Mouse (Mus musculus) liver, postnatal 0 days (tissue): Measurements from ENCODE around the gene Olfr799. TPM values are rescaled to one million over a fixed set of nuclear protein-coding genes. Genes with fewer than 3 reads are reported as not detected.

Experiments used
- ATAC-seq: fragments of 200-750 bp; cut with Nextera tagmentation; 2 replicates; pipeline ENCODE4 v1.8.0; 2017; ENCODE audit warnings: mild to moderate bottlenecking, moderate library complexity
- DNase-seq: peaks from one replicate; pipeline ENCODE4 v3.0.0-alpha.2; 2016
- H3K27ac ChIP-seq: fragments of 300-500 bp; sonication (generic); 2 replicates; pipeline ENCODE4 v1.5.1; 2014; ENCODE audit warnings: antibody characterized with exemption, moderate library complexity, mild to moderate bottlenecking, low read depth
- H3K27me3 ChIP-seq: fragments of 300-500 bp; sonication (generic); 2 replicates; pipeline ENCODE4 v1.6.1; 2014; ENCODE audit warnings: low read length, control low read depth, mixed read lengths; ENCODE audit not compliant: insufficient read depth
- H3K36me3 ChIP-seq: fragments of 300-500 bp; sonication (generic); replicated peaks from 2 replicates; pipeline ENCODE4 v1.6.1; 2014; ENCODE audit warnings: mild to moderate bottlenecking, control low read depth, low read length, moderate library complexity, mixed read lengths; ENCODE audit not compliant: insufficient read depth
- H3K4me1 ChIP-seq: fragments of 300-500 bp; sonication (generic); 2 replicates; pipeline ENCODE4 v1.6.1; 2014; ENCODE audit warnings: antibody characterized with exemption, mild to moderate bottlenecking, control low read depth; ENCODE audit not compliant: insufficient read depth
- H3K4me2 ChIP-seq: fragments of 300-500 bp; sonication (generic); 2 replicates; pipeline ENCODE4 v1.6.1; 2014; ENCODE audit warnings: low read depth, mild to moderate bottlenecking, low read length, moderate library complexity, mixed read lengths
- H3K4me3 ChIP-seq: fragments of 300-500 bp; sonication (generic); 2 replicates; pipeline ENCODE4 v1.5.1; 2014; ENCODE audit warnings: low read depth, low read length
- H3K9ac ChIP-seq: fragments of 300-500 bp; sonication (generic); replicated peaks from 2 replicates; pipeline ENCODE4 v1.6.1; 2014; ENCODE audit warnings: mild to moderate bottlenecking, moderate library complexity
- H3K9me3 ChIP-seq: fragments of 300-500 bp; sonication (generic); 2 replicates; pipeline ENCODE4 v1.6.1; 2016; ENCODE audit warnings: mild to moderate bottlenecking, control low read depth, low read length, mixed read lengths
- CTCF ChIP-seq: sonication (generic); IDR thresholded peaks from 2 replicates; pipeline ENCODE4 v1.5.1; 2016; ENCODE audit warnings: antibody characterized with exemption, low read depth
- EP300 ChIP-seq: IDR thresholded peaks from 2 replicates; pipeline ENCODE4 v1.6.1; 2016; ENCODE audit warnings: antibody characterized with exemption, low read depth, mild to moderate bottlenecking
- WGBS: fragments of 180-500 bp; shearing (Covaris S2); extraction: QIAGEN DNeasy Blood & Tissue Kit; methylation state at CpG from one replicate; pipeline ENCODE4 v1.1.7; 2014; ENCODE audit not compliant: insufficient replicate concordance; 5-methylcytosine and 5-hydroxymethylcytosine counted together
- polyA plus RNA-seq: library from polyadenylated mRNA; unstranded; fragments of >200 nt; fragmentation: Nextera tagmentation; extraction: Ambion mirVana; gene quantifications from 2 replicates; pipeline ENCODE4 v1.2.1, GENCODE M21; 2015

Gene Olfr799
- polyA plus RNA-seq, 1 experiment from 2014 or later: not detected

DNA sequence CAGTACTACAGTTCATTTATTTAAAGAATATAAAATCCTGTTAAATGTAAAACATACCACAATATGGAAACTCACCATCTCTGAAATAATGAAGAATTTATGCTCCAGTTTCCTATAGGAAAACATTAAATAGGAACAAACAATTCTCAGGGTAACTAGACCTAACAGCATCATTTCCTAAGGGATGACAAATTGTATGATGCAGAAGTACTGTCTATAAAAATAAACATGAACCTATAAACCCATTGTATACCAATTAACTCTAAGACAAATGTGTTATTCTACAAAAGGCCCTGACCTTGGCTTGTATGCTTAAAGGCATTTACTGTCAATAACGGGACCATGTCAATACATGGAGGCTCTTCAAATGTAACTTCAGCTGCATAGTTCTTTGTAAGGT is 36.5 kb downstream of the Olfr799 start, which contains the start of gene Olfr801:
Olfr801 (minus strand) TSS at position 101 of the 400 bp plus-strand sequence.
- Histone ChIP-seq H3K9me3 (no peaks in the 10 kb centered on the region), H3K4me1 (no peaks in the 10 kb centered on the region), H3K27me3 (no peaks in the 10 kb centered on the region), H3K9ac (no peak within 1 kb of the TSS), H3K27ac (no peak within 1 kb of the TSS), H3K36me3 (no peaks in the 10 kb centered on the region), H3K4me2 (no peak within 1 kb of the TSS), H3K4me3 (no peak within 1 kb of the TSS)
- TF ChIP-seq EP300 (no peak), CTCF (no peak)
- no peak for DNase-seq
- 56% methylated on average over 1 of the region's 1 CpGs for WGBS
- no peak for ATAC-seq

DNA sequence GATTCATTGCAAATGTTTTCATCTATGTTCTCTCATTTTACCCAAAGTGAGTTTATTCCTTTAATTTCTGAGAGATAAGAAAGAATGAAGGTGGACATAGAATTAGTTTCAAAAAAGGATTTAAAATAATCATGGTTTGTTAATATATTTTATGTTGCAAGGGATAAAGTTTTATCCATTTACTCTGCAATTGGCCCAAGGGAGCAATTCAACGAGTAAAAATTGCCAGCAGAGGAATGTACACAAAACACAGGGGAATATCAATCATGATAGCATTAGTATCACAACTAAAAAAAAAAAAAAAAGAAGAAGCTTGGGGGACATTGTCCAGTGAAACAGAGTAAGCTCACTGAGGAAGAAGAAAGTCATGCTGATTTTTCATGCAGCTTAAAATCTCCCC is 50.8 kb downstream of the Olfr799 start, which contains the start of gene Olfr802:
Olfr802 (minus strand) TSS at position 101 of the 400 bp plus-strand sequence.
- no peak within 1 kb of the TSS for H3K4me2 ChIP-seq
- no peaks in the 10 kb centered on the region for H3K4me1 ChIP-seq
- H3K36me3 ChIP-seq: no peaks in the 10 kb centered on the region
- ATAC-seq (no peak), DNase-seq (no peak)
- TF ChIP-seq CTCF (no peak), EP300 (no peak)
- H3K27me3 ChIP-seq: no peaks in the 10 kb centered on the region
- WGBS: 54% methylated on average over 1 of the region's 1 CpGs
- no peak within 1 kb of the TSS for H3K27ac ChIP-seq
- no peak within 1 kb of the TSS for H3K9ac ChIP-seq
- no peak within 1 kb of the TSS for H3K4me3 ChIP-seq
- H3K9me3 ChIP-seq: no peaks in the 10 kb centered on the region

DNA sequence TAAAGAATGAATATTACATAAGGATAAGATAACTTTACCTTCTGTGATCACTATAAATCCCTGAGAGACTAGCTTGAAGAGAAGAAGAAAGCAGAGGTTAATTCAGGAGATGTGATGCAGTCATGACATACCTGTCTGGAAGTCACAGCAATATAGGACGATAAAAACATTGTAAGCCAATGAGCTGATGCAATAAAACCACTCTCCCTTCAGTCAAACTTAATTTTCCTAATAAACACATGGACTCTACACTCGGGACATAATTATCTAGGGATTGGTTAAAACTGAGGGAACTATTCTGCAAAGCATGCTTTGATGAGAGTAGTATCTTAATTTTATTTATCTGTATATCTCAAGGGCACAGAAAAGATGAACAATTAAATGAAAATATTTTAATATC is 56.9 kb downstream of the Olfr799 start, which contains the start of gene Olfr803:
Olfr803 (minus strand) TSS at position 101 of the 400 bp plus-strand sequence.
- no peaks in the 10 kb centered on the region for H3K4me1 ChIP-seq
- no peak within 1 kb of the TSS for H3K4me3 ChIP-seq
- H3K4me2 ChIP-seq: no peak within 1 kb of the TSS
- no peak within 1 kb of the TSS for H3K9ac ChIP-seq
- H3K27me3 ChIP-seq: no peaks in the 10 kb centered on the region
- no peak for ATAC-seq
- no peaks in the 10 kb centered on the region for H3K9me3 ChIP-seq
- DNase-seq: no peak
- H3K36me3 ChIP-seq: no peaks in the 10 kb centered on the region
- WGBS: 76% methylated on average over 2 of the region's 2 CpGs
- TF ChIP-seq CTCF (no peak), EP300 (no peak)
- H3K27ac ChIP-seq: no peak within 1 kb of the TSS

Other genes with a start within 250 kb of the Olfr799 start
- not detected in 2 replicates for gene Olfr785, start 232.1 kb upstream of the Olfr799 start, polyA plus RNA-seq
- gene Olfr786, start 210.2 kb upstream of the Olfr799 start, polyA plus RNA-seq: not detected in 2 replicates
- gene Olfr787, start 175.6 kb upstream of the Olfr799 start, polyA plus RNA-seq: not detected in 2 replicates
- gene Olfr788, start 166.5 kb upstream of the Olfr799 start, polyA plus RNA-seq: not detected in 2 replicates
- not detected in 2 replicates for gene Olfr789, start 152.7 kb upstream of the Olfr799 start, polyA plus RNA-seq
- not detected in 2 replicates for gene Olfr790, start 139.0 kb upstream of the Olfr799 start, polyA plus RNA-seq
- not detected in 2 replicates for gene Olfr791, start 115.7 kb upstream of the Olfr799 start, polyA plus RNA-seq
- not detected in 2 replicates for gene Olfr792, start 98.3 kb upstream of the Olfr799 start, polyA plus RNA-seq
- not detected in 2 replicates for gene Olfr794, start 69.8 kb upstream of the Olfr799 start, polyA plus RNA-seq
- gene Olfr796, start 24.9 kb upstream of the Olfr799 start, polyA plus RNA-seq: not detected in 2 replicates
- not detected in 2 replicates for gene Olfr798, start 9.6 kb upstream of the Olfr799 start, polyA plus RNA-seq
- not detected in 2 replicates for gene Olfr800, start 20.2 kb downstream of the Olfr799 start, polyA plus RNA-seq
- gene Olfr801, start 36.4 kb downstream of the Olfr799 start, polyA plus RNA-seq: not detected in 2 replicates
- gene Olfr802, start 50.7 kb downstream of the Olfr799 start, polyA plus RNA-seq: not detected in 2 replicates
- not detected in 2 replicates for gene Olfr803, start 56.8 kb downstream of the Olfr799 start, polyA plus RNA-seq
- not detected in 2 replicates for gene Olfr804, start 65.7 kb downstream of the Olfr799 start, polyA plus RNA-seq
- not detected in 2 replicates for gene Olfr805, start 91.9 kb downstream of the Olfr799 start, polyA plus RNA-seq
- not detected in 2 replicates for gene Olfr806, start 104.4 kb downstream of the Olfr799 start, polyA plus RNA-seq
- gene Olfr807, start 120.3 kb downstream of the Olfr799 start, polyA plus RNA-seq: not detected in 2 replicates
- gene Olfr808, start 128.0 kb downstream of the Olfr799 start, polyA plus RNA-seq: not detected in 2 replicates
- not detected in 2 replicates for gene Olfr809, start 137.2 kb downstream of the Olfr799 start, polyA plus RNA-seq
- gene Olfr810, start 157.4 kb downstream of the Olfr799 start, polyA plus RNA-seq: not detected in 2 replicates
- gene Olfr811, start 166.9 kb downstream of the Olfr799 start, polyA plus RNA-seq: not detected in 2 replicates
- not detected in 2 replicates for gene Olfr812, start 208.6 kb downstream of the Olfr799 start, polyA plus RNA-seq
- not detected in 2 replicates for gene Olfr813, start 217.9 kb downstream of the Olfr799 start, polyA plus RNA-seq
- gene Olfr814, start 242.4 kb downstream of the Olfr799 start, polyA plus RNA-seq: not detected in 2 replicates